Mouse (Mus musculus) mesoderm, embryonic 11.5 days (tissue): ENCODE data around the gene Fbln2.

Experiments used
- DNase-seq: peaks from one replicate; pipeline ENCODE4 v3.0.0-alpha.2; 2012; ENCODE audit warnings: low read depth, low spot score

The Fbln2 gene

GRCm38 (mm10) chr6:91312491-91312890 is 100.2 kb downstream of the Fbln2 start:
- DNase-seq, result no peak
